Mouse (Mus musculus): ENCODE results near the gene Raf1. TPM values are rescaled to one million over a fixed set of nuclear protein-coding genes. Genes with fewer than 3 reads are reported as not detected.

The Raf1 gene
- polyA plus RNA-seq (2012; ENCODE audit: low replicate concordance), result 39.4 and 46.3 TPM in 2 replicates

DNA sequence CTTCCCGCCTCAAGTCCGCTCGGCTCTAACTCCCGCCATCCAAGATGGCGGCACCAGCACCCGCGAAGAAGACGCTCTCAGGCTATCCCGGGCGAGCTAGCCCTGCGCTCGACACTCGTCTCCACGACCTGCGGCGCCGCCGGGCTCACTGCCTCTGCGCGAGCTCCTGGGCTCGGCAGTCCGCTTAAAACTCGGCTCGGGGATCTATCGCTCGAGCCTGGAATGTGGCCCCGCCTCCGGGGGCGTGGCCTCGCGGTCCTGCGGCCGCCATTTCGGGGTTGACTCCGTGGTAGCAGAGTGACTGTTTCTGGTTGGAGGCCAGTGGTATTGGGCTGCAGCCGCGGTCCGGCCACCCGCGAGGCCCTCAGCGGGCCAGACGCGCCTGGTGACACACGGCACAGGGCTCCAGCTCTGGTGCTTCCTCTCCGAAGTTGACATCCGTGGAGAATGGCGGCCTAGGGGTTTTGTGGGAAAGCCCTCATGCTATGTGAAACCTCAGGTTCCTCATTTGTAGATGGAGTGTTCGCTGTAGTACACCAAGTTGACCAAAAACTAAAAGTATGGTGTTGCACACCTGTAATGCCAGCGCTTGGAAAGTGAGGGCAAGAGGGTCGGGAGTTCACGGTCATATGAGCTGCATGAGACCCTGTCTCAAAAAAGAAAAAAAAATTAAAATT, at the start of gene Raf1:
Gene Raf1, minus strand, starts transcription at position 184 of the 677 bp plus-strand sequence.

DNA sequence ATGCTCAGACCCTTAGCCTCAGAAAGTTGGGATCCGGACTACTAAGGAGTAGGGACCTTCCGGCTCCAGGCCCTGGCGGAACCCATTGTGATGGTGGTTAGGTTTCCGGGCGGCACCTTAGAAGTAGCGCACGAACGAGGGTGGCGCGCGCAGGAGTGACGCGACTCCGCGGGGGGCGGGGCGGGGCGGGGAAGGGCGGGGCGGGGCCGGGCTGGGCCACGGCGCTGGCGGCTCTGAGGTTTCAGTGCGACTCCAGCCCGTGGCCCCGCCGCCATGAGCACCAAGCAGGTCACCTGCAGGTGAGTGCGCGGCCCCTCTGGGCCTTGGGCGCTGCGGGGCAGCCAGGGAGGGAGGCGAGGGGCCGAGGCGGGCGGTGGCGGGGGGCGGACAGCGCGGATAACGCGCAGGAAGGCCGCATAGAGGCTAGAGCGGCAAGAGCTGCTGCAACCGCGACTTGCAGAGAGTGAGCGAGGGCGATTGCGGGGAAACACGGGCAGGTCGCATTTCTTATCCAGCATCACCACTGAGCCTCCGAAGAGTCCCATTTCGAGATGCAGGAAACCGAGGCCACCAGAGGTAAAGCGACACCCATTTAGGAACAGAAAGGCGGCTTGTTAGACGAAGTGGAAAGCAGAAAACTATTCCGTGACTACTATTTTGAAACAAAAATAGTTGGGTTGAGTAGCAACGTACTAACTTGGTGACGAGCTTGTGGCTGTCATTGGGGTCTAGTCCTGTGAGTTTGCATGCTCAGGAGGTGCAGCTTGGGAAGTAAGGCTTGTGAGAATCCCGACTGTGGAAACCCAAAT, 74.5 kb downstream of the Raf1 start, which contains the start of gene Mkrn2:
Gene Mkrn2, plus strand, starts transcription at position 188 of the 809 bp plus-strand sequence.

DNA sequence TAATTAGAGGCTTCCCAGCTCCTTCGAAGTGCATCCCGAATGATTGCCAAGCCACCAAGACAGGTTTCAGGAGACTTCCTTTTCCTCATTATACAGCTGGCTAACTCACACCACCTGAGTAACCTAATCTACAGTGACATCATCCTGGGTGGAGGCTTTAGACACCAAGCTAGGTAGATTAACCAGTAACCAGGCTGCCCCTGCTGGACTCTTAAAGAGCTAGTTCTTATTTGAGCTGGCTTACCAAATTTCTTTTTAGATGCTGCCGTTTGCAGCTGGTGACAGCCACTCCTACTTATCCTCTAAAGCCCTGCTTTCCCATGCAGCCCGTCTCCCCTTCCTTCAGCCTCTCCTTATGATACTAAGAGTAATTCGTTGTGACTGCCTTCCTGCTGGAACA, 84.0 kb downstream of the Raf1 start, which contains the start of gene Mkrn2os:
Gene Mkrn2os, minus strand, starts transcription at position 119 of the 400 bp plus-strand sequence.

Other genes with a start within 250 kb of the Raf1 start
- gene Tsen2, start 132.0 kb downstream of the Raf1 start, polyA plus RNA-seq (2012; ENCODE audit: low replicate concordance), result 1.6 and 8.2 TPM in 2 replicates
- gene Mkrn2os, start 84.1 kb downstream of the Raf1 start, polyA plus RNA-seq (2012; ENCODE audit: low replicate concordance), result not detected in 2 replicates
- 1.9 and 23.3 TPM in 2 replicates for gene Mkrn2, start 74.7 kb downstream of the Raf1 start, polyA plus RNA-seq (2012; ENCODE audit: low replicate concordance)
- 1.4 and 1.9 TPM in 2 replicates for gene Tmem40, start 85.8 kb upstream of the Raf1 start, polyA plus RNA-seq (2012; ENCODE audit: low replicate concordance)
- 3.7 and 4.2 TPM in 2 replicates for gene Cand2, start 97.9 kb upstream of the Raf1 start, polyA plus RNA-seq (2012; ENCODE audit: low replicate concordance)
- 438 and 455 TPM in 2 replicates for gene Rpl32, start 132.1 kb upstream of the Raf1 start, polyA plus RNA-seq (2012; ENCODE audit: low replicate concordance)
- gene Efcab12, start 161.8 kb upstream of the Raf1 start, polyA plus RNA-seq (2012; ENCODE audit: low replicate concordance), result 0.06 and 0.07 TPM in 2 replicates
- gene Mbd4, start 176.7 kb upstream of the Raf1 start, polyA plus RNA-seq (2012; ENCODE audit: low replicate concordance), result 1.5 and 2.3 TPM in 2 replicates
- gene Ift122, start 176.8 kb upstream of the Raf1 start, polyA plus RNA-seq (2012; ENCODE audit: low replicate concordance), result 0.51 and 1.2 TPM in 2 replicates

Measured in hematopoietic multipotent progenitor cell, adult 10-12 weeks (in vitro differentiated cells).